In the genomic region with DNA sequence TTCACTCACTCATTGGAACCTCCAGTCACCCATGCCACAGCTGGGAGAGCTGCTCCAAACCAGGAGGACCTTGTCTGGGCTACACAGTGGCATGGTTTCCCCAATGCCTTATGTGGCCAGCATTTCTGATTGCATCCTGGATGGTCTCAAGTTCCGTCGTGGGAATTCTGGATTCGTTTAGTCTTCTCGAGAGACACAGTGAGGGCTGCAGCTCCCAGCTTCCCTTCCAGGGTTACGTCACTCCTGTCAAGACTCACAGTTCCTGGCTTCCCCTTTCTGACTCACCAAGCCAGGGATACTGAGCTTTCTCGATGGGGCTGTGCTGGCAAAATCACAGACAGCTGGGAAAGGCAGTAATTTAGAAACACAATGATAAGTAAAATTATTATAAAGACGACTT, we compare ENCODE assay signal across 10 mouse cellular contexts. TPM values are rescaled to one million over a fixed set of nuclear protein-coding genes. Genes with fewer than 3 reads are reported as not detected.
A peak's percentile ranks its signal among the peaks of the same experiment; 100 is the strongest.
DNase-seq lines count a peak whose midpoint lies in the region; ATAC-seq and TF ChIP-seq lines count a peak whose summit lies in the region.
"Had no signal": no experiment of that assay in that cellular context is flagged by ENCODE, and none has a peak within 500 bp of the region (broad histone marks: within the 10 kb centered on the region; RNA-seq: fewer than 3 reads in every experiment).

No protein-coding gene starts in this region.

- no peak overlapping the region for H3K9ac ChIP-seq in forebrain, postnatal 0 days
- H3K9ac ChIP-seq in forebrain, embryonic 13.5 days, result no peak overlapping the region

- no peak for TF ChIP-seq POLR2A in kidney, adult 2 months (IDR thresholded peaks at IDR 0.05; ENCODE audit: low read depth, low read length)

- H3K27ac ChIP-seq in forebrain, postnatal 0 days (ENCODE audit: low read depth, low read length), result 0 out of 2 replicates have a peak overlapping the region, but pooled peaks have one; percentile 10
- no peak overlapping the region for H3K27ac ChIP-seq in forebrain, embryonic 13.5 days
- H3K27ac ChIP-seq in kidney, adult 2 months (ENCODE audit: insufficient read depth, low read depth, low read length), result no peak overlapping the region

- H3K27me3 ChIP-seq in forebrain, postnatal 0 days (ENCODE audit: insufficient read depth, low read length), result no peaks in the 10 kb centered on the region
- no peaks in the 10 kb centered on the region for H3K27me3 ChIP-seq in forebrain, embryonic 13.5 days
- H3K27me3 ChIP-seq in E14TG2a.4 (ENCODE audit: insufficient read depth, low read length), result no peaks in the 10 kb centered on the region
- no peaks in the 10 kb centered on the region for H3K27me3 ChIP-seq in kidney, adult 2 months (replicated peaks; ENCODE audit: control insufficient read depth, insufficient read depth, low read length)

- no peak for DNase-seq in forebrain, postnatal 0 days
- DNase-seq in fibroblast of lung, adult 2 months (ENCODE audit: low read depth), result peak; percentile 86
- peak; percentile 62 for DNase-seq in heart, postnatal 25 days (ENCODE audit: low spot score)
- DNase-seq in left cerebral cortex, postnatal 10 days (ENCODE audit: extremely low spot score in 1 of 2, low spot score in 2 of 2), result no peak
- DNase-seq in kidney, adult 2 months, result no peak
- no peak for DNase-seq in thymus, adult 18-20 months
- DNase-seq: layer of hippocampus, postnatal 36 days; right cerebral cortex, postnatal 14 days had no signal

- no peak overlapping the region for H3K4me2 ChIP-seq in forebrain, postnatal 0 days (ENCODE audit: low read depth)
- H3K4me2 ChIP-seq in forebrain, embryonic 13.5 days, result no peak overlapping the region

- no peaks in the 10 kb centered on the region for H3K36me3 ChIP-seq in forebrain, postnatal 0 days (ENCODE audit: insufficient read depth)
- H3K36me3 ChIP-seq in forebrain, embryonic 13.5 days (ENCODE audit: poor library complexity, severe bottlenecking), result no peaks in the 10 kb centered on the region
- H3K36me3 ChIP-seq in E14TG2a.4 (ENCODE audit: insufficient read depth, low read length), result 0 out of 2 replicates have a peak, but pooled peaks cover 5% of the 10 kb centered on the region
- H3K36me3 ChIP-seq in kidney, adult 2 months (ENCODE audit: control insufficient read depth, insufficient read depth, low read length), result no peaks in the 10 kb centered on the region

- peak; percentile 53; the same call in 1 of the 2 replicates for ATAC-seq in forebrain, postnatal 0 days
- no peak for ATAC-seq in forebrain, embryonic 13.5 days

- no peak for TF ChIP-seq CTCF in forebrain, postnatal 0 days (IDR thresholded peaks at IDR 0.05; ENCODE audit: low read depth)
- no peak for TF ChIP-seq CTCF in E14TG2a.4 (conservative IDR thresholded peaks at IDR 0.05; ENCODE audit: low read length)
- TF ChIP-seq CTCF in kidney, adult 2 months (conservative IDR thresholded peaks at IDR 0.05; ENCODE audit: insufficient read depth, insufficient read length, low read depth, low read length), result no peak

- no peak overlapping the region for H3K4me3 ChIP-seq in forebrain, postnatal 0 days (ENCODE audit: low read depth, low read length)
- H3K4me3 ChIP-seq in forebrain, embryonic 13.5 days, result no peak overlapping the region
- peak overlapping the region; percentile 24; the same call in 1 of the 2 replicates for H3K4me3 ChIP-seq in E14TG2a.4 (replicated peaks; ENCODE audit: low read length)
- H3K4me3 ChIP-seq in kidney, adult 2 months (ENCODE audit: insufficient read depth, low read depth, low read length), result no peak overlapping the region

- intact Hi-C loops in heart, postnatal 25 days (cut with DNase I), result no loop called here
- intact Hi-C loops in left cerebral cortex, postnatal 10 days (cut with DNase I), result no loop called here

- H3K9me3 ChIP-seq in forebrain, postnatal 0 days (ENCODE audit: low read length), result no peaks in the 10 kb centered on the region
- H3K9me3 ChIP-seq in forebrain, embryonic 13.5 days (replicated peaks), result no peaks in the 10 kb centered on the region
- no peaks in the 10 kb centered on the region for H3K9me3 ChIP-seq in E14TG2a.4 (ENCODE audit: low read length)

- 42% methylated on average over 7 of the region's 7 CpGs for WGBS in forebrain, postnatal 0 days
- 52% methylated on average over 7 of the region's 7 CpGs for WGBS in forebrain, embryonic 13.5 days
- 41% methylated on average over 7 of the region's 7 CpGs for WGBS in kidney, adult 2 months

- H3K4me1 ChIP-seq in forebrain, postnatal 0 days (ENCODE audit: insufficient read depth), result no peaks in the 10 kb centered on the region
- peaks cover 6% of the 10 kb centered on the region; the same call in 1 of the 2 replicates for H3K4me1 ChIP-seq in forebrain, embryonic 13.5 days
- H3K4me1 ChIP-seq in E14TG2a.4 (replicated peaks; ENCODE audit: low read depth, low read length), result peaks cover 67% of the 10 kb centered on the region
- H3K4me1 ChIP-seq in kidney, adult 2 months (ENCODE audit: control insufficient read depth, insufficient read depth, low read length), result peaks cover 13% of the 10 kb centered on the region

RNA-seq across cellular contexts. Expression of gene Abl1, which starts 54.0 kb away (rescaled TPM):
- 48.1 and 54.0 TPM in 2 replicates for total RNA-seq in forebrain, postnatal 0 days (2014; rRNA removed)
- polyA plus RNA-seq in forebrain, postnatal 0 days (2015; fragmentation: Nextera tagmentation; extraction: Ambion mirVana), result 12.4 and 12.5 TPM in 2 replicates
- polyA plus RNA-seq in forebrain, embryonic 13.5 days (2015; fragmentation: Nextera tagmentation; extraction: Ambion mirVana), result 25.8 and 30.6 TPM in 2 replicates
- 10 to 100 TPM; 29.8 to 35.0 TPM for total RNA-seq in heart, postnatal 25 days (2021)
- 10 to 100 TPM; 39.7 to 40.5 TPM for total RNA-seq in left cerebral cortex, postnatal 10 days (2021)
- polyA plus RNA-seq in kidney, adult 2 months (2012; rRNA removed), result 30.5 and 38.6 TPM in 2 replicates

Comparison
In these comparisons a context has a peak if more than half of its experiments do, and no peak if none do; other contexts are left out.
1. DNase-seq: peak in fibroblast of lung, adult 2 months (single experiment) and heart, postnatal 25 days (single experiment); none in forebrain, postnatal 0 days (single experiment), left cerebral cortex, postnatal 10 days (0 of 2), kidney, adult 2 months (single experiment) and thymus, adult 18-20 months (0 of 2).